In genomic region chr12:80788188-80788587, GRCm38 (mm10) we compare ENCODE assay signal across 30 mouse cellular contexts. TPM values are rescaled to one million over a fixed set of nuclear protein-coding genes. Genes with fewer than 3 reads are reported as not detected.
DNase-seq lines count a peak whose midpoint lies in the region; ATAC-seq lines count a peak whose summit lies in the region.
"Had no signal": no experiment of that assay in that cellular context is flagged by ENCODE, and none has a peak within 500 bp of the region (broad histone marks: within the 10 kb centered on the region; RNA-seq: fewer than 3 reads in every experiment).

No protein-coding gene starts in this region.

- H3K36me3 ChIP-seq in hindbrain, embryonic 13.5 days, result no peaks in the 10 kb centered on the region
- no peaks in the 10 kb centered on the region for H3K36me3 ChIP-seq in hindbrain, embryonic 11.5 days (ENCODE audit: control insufficient read depth, insufficient read depth, low read length)
- no peaks in the 10 kb centered on the region for H3K36me3 ChIP-seq in intestine, embryonic 15.5 days
- H3K36me3 ChIP-seq in liver, embryonic 16.5 days (ENCODE audit: control insufficient read depth, insufficient read depth), result no peaks in the 10 kb centered on the region
- no peaks in the 10 kb centered on the region for H3K36me3 ChIP-seq in midbrain, embryonic 11.5 days (ENCODE audit: control insufficient read depth, insufficient read depth, low read length)
- H3K36me3 ChIP-seq: embryonic facial prominence, embryonic 12.5 days; neural tube, embryonic 13.5 days had no signal

- no peak overlapping the region for H3K27ac ChIP-seq in hindbrain, embryonic 13.5 days
- H3K27ac ChIP-seq in hindbrain, embryonic 11.5 days (ENCODE audit: low read depth, low read length), result no peak overlapping the region
- H3K27ac ChIP-seq in intestine, embryonic 15.5 days, result peak overlapping the region; percentile 2; the same call in 1 of the 2 replicates
- peak overlapping the region; percentile 60 for H3K27ac ChIP-seq in liver, embryonic 16.5 days (ENCODE audit: low read length)
- H3K27ac ChIP-seq in midbrain, embryonic 11.5 days (ENCODE audit: low read depth, low read length), result no peak overlapping the region
- H3K27ac ChIP-seq: embryonic facial prominence, embryonic 12.5 days; heart, adult 2 months; hindbrain, embryonic 14.5 days; midbrain, embryonic 10.5 days; neural tube, embryonic 13.5 days; stomach, postnatal 0 days had no signal

- H3K4me2 ChIP-seq in hindbrain, embryonic 13.5 days, result no peak overlapping the region
- H3K4me2 ChIP-seq in hindbrain, embryonic 11.5 days (replicated peaks; ENCODE audit: low read depth, low read length), result no peak overlapping the region
- H3K4me2 ChIP-seq in intestine, embryonic 15.5 days (replicated peaks), result peak overlapping the region; percentile 41; the same call in 1 of the 2 replicates
- peak overlapping the region; percentile 33; the same call in 1 of the 2 replicates for H3K4me2 ChIP-seq in liver, embryonic 16.5 days (ENCODE audit: low read depth, low read length)
- H3K4me2 ChIP-seq in midbrain, embryonic 11.5 days, result no peak overlapping the region
- H3K4me2 ChIP-seq: embryonic facial prominence, embryonic 12.5 days; hindbrain, embryonic 14.5 days; lung, embryonic 14.5 days; neural tube, embryonic 13.5 days had no signal

- no peak for ATAC-seq in hindbrain, embryonic 13.5 days (ENCODE audit: low FRiP score)
- no peak for ATAC-seq in hindbrain, embryonic 11.5 days (ENCODE audit: low FRiP score)
- ATAC-seq in intestine, embryonic 15.5 days, result no peak
- no peak for ATAC-seq in liver, embryonic 16.5 days (ENCODE audit: low read depth)
- no peak for ATAC-seq in midbrain, embryonic 11.5 days (ENCODE audit: low FRiP score)
- ATAC-seq: forebrain, embryonic 14.5 days had no signal

- H3K9me3 ChIP-seq in hindbrain, embryonic 13.5 days, result no peaks in the 10 kb centered on the region
- H3K9me3 ChIP-seq in hindbrain, embryonic 11.5 days (ENCODE audit: control insufficient read depth, low read length), result no peaks in the 10 kb centered on the region
- H3K9me3 ChIP-seq in intestine, embryonic 15.5 days, result no peaks in the 10 kb centered on the region
- H3K9me3 ChIP-seq in liver, embryonic 16.5 days (replicated peaks; ENCODE audit: control insufficient read depth, low read length), result no peaks in the 10 kb centered on the region
- H3K9me3 ChIP-seq in midbrain, embryonic 11.5 days (ENCODE audit: control insufficient read depth, low read length), result no peaks in the 10 kb centered on the region
- H3K9me3 ChIP-seq: embryonic facial prominence, embryonic 12.5 days; G1E; midbrain, embryonic 10.5 days; neural tube, embryonic 13.5 days had no signal

- H3K27me3 ChIP-seq in hindbrain, embryonic 13.5 days, result 0 out of 2 replicates have a peak, but pooled peaks cover 4% of the 10 kb centered on the region
- no peaks in the 10 kb centered on the region for H3K27me3 ChIP-seq in hindbrain, embryonic 11.5 days (ENCODE audit: control insufficient read depth, insufficient read depth, low read length)
- no peaks in the 10 kb centered on the region for H3K27me3 ChIP-seq in intestine, embryonic 15.5 days (replicated peaks)
- no peaks in the 10 kb centered on the region for H3K27me3 ChIP-seq in liver, embryonic 16.5 days (ENCODE audit: control insufficient read depth, insufficient read depth, low read depth, low read length)
- H3K27me3 ChIP-seq in midbrain, embryonic 11.5 days (ENCODE audit: control insufficient read depth, insufficient read depth, low read length), result no peaks in the 10 kb centered on the region
- H3K27me3 ChIP-seq: embryonic facial prominence, embryonic 12.5 days; neural tube, embryonic 13.5 days; Patski had no signal

- WGBS in hindbrain, embryonic 13.5 days, result 83% methylated on average over 3 of the region's 3 CpGs
- WGBS in hindbrain, embryonic 11.5 days, result 91% methylated on average over 3 of the region's 3 CpGs
- 82% methylated on average over 3 of the region's 3 CpGs for WGBS in intestine, embryonic 15.5 days
- WGBS in liver, embryonic 16.5 days (ENCODE audit: insufficient replicate concordance), result 84% methylated on average over 3 of the region's 3 CpGs
- 93% methylated on average over 3 of the region's 3 CpGs for WGBS in midbrain, embryonic 11.5 days

- peak; percentile 62 for DNase-seq in cerebellum, adult 9-10 months
- no peak for DNase-seq in cerebellum, postnatal 4 days (ENCODE audit: low spot score in 2 of 2)
- DNase-seq in hindbrain, embryonic 11.5 days (ENCODE audit: low spot score), result no peak
- DNase-seq in midbrain, embryonic 11.5 days (ENCODE audit: low spot score, missing footprints), result no peak
- DNase-seq in right cerebral cortex, postnatal 36 days (ENCODE audit: low spot score in 2 of 2), result no peak
- DNase-seq: adrenal gland, postnatal 14 days; embryo, embryonic 11 days; gastrocnemius, postnatal 14 days; heart, adult 2 months; heart, postnatal 36 days; layer of hippocampus, postnatal 36 days; left cerebral cortex, postnatal 4 days; lung, embryonic 14.5 days; right cerebral cortex, postnatal 25 days; thymus, adult 18-20 months; thymus, postnatal 25 days had no signal

- H3K4me3 ChIP-seq in hindbrain, embryonic 13.5 days, result no peak overlapping the region
- H3K4me3 ChIP-seq in hindbrain, embryonic 11.5 days (ENCODE audit: low read depth, low read length), result no peak overlapping the region
- no peak overlapping the region for H3K4me3 ChIP-seq in intestine, embryonic 15.5 days (replicated peaks)
- H3K4me3 ChIP-seq in liver, embryonic 16.5 days (ENCODE audit: low read depth, low read length), result no peak overlapping the region
- H3K4me3 ChIP-seq in midbrain, embryonic 11.5 days (ENCODE audit: low read depth, low read length), result no peak overlapping the region
- H3K4me3 ChIP-seq: embryonic facial prominence, embryonic 12.5 days; heart, adult 2 months; midbrain, embryonic 10.5 days; neural tube, embryonic 13.5 days had no signal

- 0 out of 2 replicates have a peak overlapping the region, but pooled peaks have one; percentile 43 for H3K9ac ChIP-seq in hindbrain, embryonic 13.5 days
- H3K9ac ChIP-seq in hindbrain, embryonic 11.5 days (ENCODE audit: low read depth, low read length), result no peak overlapping the region
- no peak overlapping the region for H3K9ac ChIP-seq in intestine, embryonic 15.5 days
- H3K9ac ChIP-seq in liver, embryonic 16.5 days (ENCODE audit: low read depth, low read length), result 0 out of 2 replicates have a peak overlapping the region, but pooled peaks have one; percentile 28
- no peak overlapping the region for H3K9ac ChIP-seq in midbrain, embryonic 11.5 days (ENCODE audit: low read length)
- H3K9ac ChIP-seq: embryonic facial prominence, embryonic 12.5 days; hindbrain, embryonic 14.5 days; lung, embryonic 14.5 days; neural tube, embryonic 13.5 days had no signal

- peaks cover 23% of the 10 kb centered on the region for H3K4me1 ChIP-seq in hindbrain, embryonic 13.5 days (replicated peaks)
- no peaks in the 10 kb centered on the region for H3K4me1 ChIP-seq in hindbrain, embryonic 11.5 days (replicated peaks; ENCODE audit: control insufficient read depth, insufficient read depth, low read length)
- H3K4me1 ChIP-seq in intestine, embryonic 15.5 days (replicated peaks), result peaks cover 11% of the 10 kb centered on the region
- peaks cover 57% of the 10 kb centered on the region for H3K4me1 ChIP-seq in liver, embryonic 16.5 days (ENCODE audit: control insufficient read depth, low read depth, low read length)
- peaks cover 10% of the 10 kb centered on the region for H3K4me1 ChIP-seq in midbrain, embryonic 11.5 days (ENCODE audit: control insufficient read depth, insufficient read depth, low read length)

RNA-seq across cellular contexts. Expression of gene Susd6, which starts 2.1 kb away (rescaled TPM):
- 11.4 and 12.8 TPM in 2 replicates for polyA plus RNA-seq in hindbrain, embryonic 13.5 days (2015; fragmentation: Nextera tagmentation; extraction: Ambion mirVana)
- polyA plus RNA-seq in hindbrain, embryonic 11.5 days (2014; fragmentation: Nextera tagmentation; extraction: Ambion mirVana), result 17.7 and 18.2 TPM in 2 replicates
- polyA plus RNA-seq in intestine, embryonic 15.5 days (2015; fragmentation: Nextera tagmentation; extraction: Ambion mirVana), result 16.9 and 18.7 TPM in 2 replicates
- polyA plus RNA-seq in liver, embryonic 16.5 days (2015; fragmentation: Nextera tagmentation; extraction: Ambion mirVana), result 14.6 and 15.2 TPM in 2 replicates
- 18.4 and 19.0 TPM in 2 replicates for polyA plus RNA-seq in midbrain, embryonic 11.5 days (2014; fragmentation: Nextera tagmentation; extraction: Ambion mirVana)

RNA-seq across cellular contexts. Expression of gene Ccdc177, which starts 27.7 kb away (rescaled TPM):
- 3.8 and 4.0 TPM in 2 replicates for polyA plus RNA-seq in hindbrain, embryonic 13.5 days (2015; fragmentation: Nextera tagmentation; extraction: Ambion mirVana)
- 3.9 and 4.6 TPM in 2 replicates for polyA plus RNA-seq in hindbrain, embryonic 11.5 days (2014; fragmentation: Nextera tagmentation; extraction: Ambion mirVana)
- 0.10 and 0.15 TPM in 2 replicates for polyA plus RNA-seq in intestine, embryonic 15.5 days (2015; fragmentation: Nextera tagmentation; extraction: Ambion mirVana)
- not detected in 2 replicates for polyA plus RNA-seq in liver, embryonic 16.5 days (2015; fragmentation: Nextera tagmentation; extraction: Ambion mirVana)
- 4.9 and 5.3 TPM in 2 replicates for polyA plus RNA-seq in midbrain, embryonic 11.5 days (2014; fragmentation: Nextera tagmentation; extraction: Ambion mirVana)
- polyA plus RNA-seq: G1E; heart, adult 2 months; heart, embryonic 16.5 days; kidney, adult 2 months; spleen, adult 2 months had no signal

Comparison
In these comparisons a context has a peak if more than half of its experiments do, and no peak if none do; other contexts are left out.
1. H3K9ac ChIP-seq: peak in hindbrain, embryonic 13.5 days (single experiment) and liver, embryonic 16.5 days (single experiment); none in hindbrain, embryonic 11.5 days (single experiment), intestine, embryonic 15.5 days (single experiment) and midbrain, embryonic 11.5 days (single experiment).
2. H3K27ac ChIP-seq: peak in intestine, embryonic 15.5 days (single experiment) and liver, embryonic 16.5 days (single experiment); none in hindbrain, embryonic 13.5 days (single experiment), hindbrain, embryonic 11.5 days (single experiment) and midbrain, embryonic 11.5 days (single experiment).
3. H3K4me2 ChIP-seq: peak in intestine, embryonic 15.5 days (single experiment) and liver, embryonic 16.5 days (single experiment); none in hindbrain, embryonic 13.5 days (single experiment), hindbrain, embryonic 11.5 days (single experiment) and midbrain, embryonic 11.5 days (single experiment).